10 mouse cellular contexts compared by ENCODE assay signal in genomic region chr4:25799476-25800283, GRCm38 (mm10). TPM values are rescaled to one million over a fixed set of nuclear protein-coding genes. Genes with fewer than 3 reads are reported as not detected.
DNase-seq lines count a peak whose midpoint lies in the region; ATAC-seq and TF ChIP-seq lines count a peak whose summit lies in the region.
"Had no signal": no experiment of that assay in that cellular context is flagged by ENCODE, and none has a peak within 500 bp of the region (broad histone marks: within the 10 kb centered on the region; RNA-seq: fewer than 3 reads in every experiment).

Gene Fut9, minus strand, starts transcription at chr4:25800244.

- peak; percentile 63 for ATAC-seq in heart, embryonic 11.5 days (replicated peaks; ENCODE audit: insufficient number of reproducible peaks, low FRiP score, low TSS enrichment)

- TF ChIP-seq CTCF in thymus, adult 2 months (IDR thresholded peaks at IDR 0.05; ENCODE audit: borderline replicate concordance, control insufficient read depth, extremely low read depth, insufficient read depth, low read length, poor library complexity): no peak

- H3K9ac ChIP-seq in heart, embryonic 11.5 days (ENCODE audit: low read depth, low read length): no peak within 1 kb of the TSS

- peaks cover 13% of the 10 kb centered on the region; the same call in 1 of the 2 replicates for H3K27me3 ChIP-seq in heart, embryonic 11.5 days (ENCODE audit: control insufficient read depth, insufficient read depth, low read length)
- no peaks in the 10 kb centered on the region for H3K27me3 ChIP-seq in thymus, adult 2 months (ENCODE audit: control insufficient read depth, insufficient read depth, low read length)
- H3K27me3 ChIP-seq: CH12.LX had no signal

- no peaks in the 10 kb centered on the region for H3K36me3 ChIP-seq in heart, embryonic 11.5 days (ENCODE audit: control insufficient read depth, insufficient read depth, low read length)
- H3K36me3 ChIP-seq in thymus, adult 2 months (ENCODE audit: control insufficient read depth, insufficient read depth, low read length): no peaks in the 10 kb centered on the region

- H3K4me1 ChIP-seq in heart, embryonic 11.5 days (ENCODE audit: control insufficient read depth, insufficient read depth, low read length): no peaks in the 10 kb centered on the region
- H3K4me1 ChIP-seq in thymus, adult 2 months (replicated peaks; ENCODE audit: control insufficient read depth, insufficient read depth, low read length): no peaks in the 10 kb centered on the region

- no peak for TF ChIP-seq POLR2A in thymus, adult 2 months (IDR thresholded peaks at IDR 0.05; ENCODE audit: control insufficient read depth, extremely low read depth, insufficient read depth, low read length, poor library complexity)

- H3K27ac ChIP-seq in heart, embryonic 11.5 days (ENCODE audit: low read depth, low read length): no peak within 1 kb of the TSS
- H3K27ac ChIP-seq in thymus, adult 2 months (ENCODE audit: control insufficient read depth, insufficient read depth, low read length): no peak within 1 kb of the TSS

- H3K4me3 ChIP-seq in heart, embryonic 11.5 days (ENCODE audit: low read depth, low read length): peak within 1 kb of the TSS; percentile 56
- no peak within 1 kb of the TSS for H3K4me3 ChIP-seq in thymus, adult 2 months (ENCODE audit: control insufficient read depth, insufficient read depth, low read length)

- WGBS in heart, embryonic 11.5 days (ENCODE audit: insufficient replicate concordance): under 1% methylated on average over 48 of the region's 52 CpGs
- 8% methylated on average over 52 of the region's 52 CpGs for WGBS in thymus, adult 2 months

- DNase-seq in heart, adult 8-10 months (ENCODE audit: low spot score): no peak
- peak; percentile 93 for DNase-seq in cerebellum, adult 9-11 months
- DNase-seq in frontal cortex, adult 2 months (ENCODE audit: extremely low spot score in 1 of 2, low spot score in 1 of 2): peak; percentile 72 to 84
- DNase-seq in kidney, postnatal 25 days: peak; percentile 74 to 83
- peak; percentile 6 for DNase-seq in liver
- DNase-seq in retina, postnatal 1 day: peak; percentile 86
- no peak for DNase-seq in thymus, adult 2 months

- H3K9me3 ChIP-seq in heart, embryonic 11.5 days (replicated peaks; ENCODE audit: control insufficient read depth, low read length): no peaks in the 10 kb centered on the region

- H3K4me2 ChIP-seq in heart, embryonic 11.5 days: peak within 1 kb of the TSS; percentile 94

RNA-seq across cellular contexts. Expression of gene Fut9, which starts in this region (rescaled TPM):
- polyA plus RNA-seq in heart, embryonic 11.5 days (2014; fragmentation: Nextera tagmentation; extraction: Ambion mirVana): 0.06 and 0.09 TPM in 2 replicates
- under 1 TPM in 1 of 4 experiments, not detected in 3; 0.03 TPM for total RNA-seq in heart, adult 8-10 months (2022)
- 15.1 and 17.2 TPM in 2 replicates for polyA plus RNA-seq in frontal cortex, adult 2 months (2012; rRNA removed)
- polyA plus RNA-seq in thymus, adult 2 months (2012; rRNA removed): 0.08 TPM in 1 of 2 replicates, not detected in the other
- total RNA-seq: CH12.LX; liver, adult 2 months had no signal
- polyA plus RNA-seq: liver, adult 2 months had no signal

Comparison
In these comparisons a context has a peak if more than half of its experiments do, and no peak if none do; other contexts are left out.
1. RNA of gene Fut9 (polyA plus RNA-seq): 15.1 to 17.2 TPM in frontal cortex, adult 2 months; 0.06 to 0.09 TPM in heart, embryonic 11.5 days and 0.08 TPM in thymus, adult 2 months; every median in the first group is over 10 times any median in the second.
2. Peak in ATAC-seq, H3K4me3 ChIP-seq and H3K4me2 ChIP-seq in heart, embryonic 11.5 days; RNA of the gene not detected or under 1 TPM.
3. DNase-seq: peak in cerebellum, adult 9-11 months (single experiment), frontal cortex, adult 2 months (2 of 2), kidney, postnatal 25 days (2 of 2), liver (single experiment) and retina, postnatal 1 day (single experiment); none in heart, adult 8-10 months (single experiment) and thymus, adult 2 months (single experiment).